Mouse (Mus musculus) fibroblast of lung, adult 2 months (primary cell): Measurements from ENCODE around the gene Zfp870.
A peak's percentile ranks its signal among the peaks of the same experiment; 100 is the strongest.
"Not testable (repeated sequence)": the region's sequence is repeated elsewhere in the genome, so short reads cannot be mapped to it uniquely, and the experiment has no call there.

Experiments used
- DNase-seq: peaks from one replicate; pipeline ENCODE4 v3.0.0-alpha.2; 2011; ENCODE audit warnings: low read depth

The Zfp870 gene

DNA sequence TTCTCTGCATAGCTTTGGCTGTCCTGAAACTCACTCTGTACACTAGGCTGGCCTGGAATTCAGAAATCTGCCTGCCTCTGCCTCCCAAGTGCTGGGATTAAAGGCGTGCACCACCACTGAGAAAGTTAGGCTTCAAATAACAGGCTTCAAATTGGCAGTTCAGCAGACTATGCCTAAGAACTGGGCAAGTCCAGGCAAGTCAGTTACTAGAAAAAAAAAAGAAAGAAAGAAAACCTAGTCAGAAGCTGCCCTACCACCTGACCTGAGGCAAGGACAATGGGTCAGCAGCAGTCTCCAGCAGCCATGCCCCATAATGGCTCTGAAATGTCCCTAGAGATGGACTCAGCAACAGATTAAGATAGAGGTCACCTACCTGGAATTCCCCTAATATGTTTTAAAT lies 20.0 kb downstream of the Zfp870 start:
- DNase-seq: no peak

DNA sequence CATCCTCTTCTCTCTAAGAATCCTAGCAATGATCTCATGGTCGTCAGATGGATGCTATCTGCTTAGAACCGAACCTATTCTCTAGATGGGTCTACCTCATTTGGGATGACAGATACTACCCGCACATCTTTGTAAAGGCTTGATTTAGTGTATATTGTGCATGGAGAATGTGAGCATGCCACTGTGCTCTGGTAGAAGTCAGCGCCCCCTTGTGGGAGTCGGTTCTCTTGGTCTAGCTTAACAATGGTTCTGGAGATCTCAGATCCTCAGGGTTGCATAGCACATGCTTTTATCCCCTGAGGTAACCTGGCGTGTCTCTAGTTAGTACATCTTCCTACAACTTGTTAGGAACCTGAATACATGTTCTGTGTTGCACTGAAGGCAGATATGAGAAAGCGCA lies 24.2 kb downstream of the Zfp870 start:
- not testable (repeated sequence) for DNase-seq

DNA sequence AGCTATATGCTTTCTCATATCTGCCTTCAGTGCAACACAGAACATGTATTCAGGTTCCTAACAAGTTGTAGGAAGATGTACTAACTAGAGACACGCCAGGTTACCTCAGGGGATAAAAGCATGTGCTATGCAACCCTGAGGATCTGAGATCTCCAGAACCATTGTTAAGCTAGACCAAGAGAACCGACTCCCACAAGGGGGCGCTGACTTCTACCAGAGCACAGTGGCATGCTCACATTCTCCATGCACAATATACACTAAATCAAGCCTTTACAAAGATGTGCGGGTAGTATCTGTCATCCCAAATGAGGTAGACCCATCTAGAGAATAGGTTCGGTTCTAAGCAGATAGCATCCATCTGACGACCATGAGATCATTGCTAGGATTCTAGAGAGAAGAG lies 34.7 kb downstream of the Zfp870 start:
- not testable (repeated sequence) for DNase-seq

DNA sequence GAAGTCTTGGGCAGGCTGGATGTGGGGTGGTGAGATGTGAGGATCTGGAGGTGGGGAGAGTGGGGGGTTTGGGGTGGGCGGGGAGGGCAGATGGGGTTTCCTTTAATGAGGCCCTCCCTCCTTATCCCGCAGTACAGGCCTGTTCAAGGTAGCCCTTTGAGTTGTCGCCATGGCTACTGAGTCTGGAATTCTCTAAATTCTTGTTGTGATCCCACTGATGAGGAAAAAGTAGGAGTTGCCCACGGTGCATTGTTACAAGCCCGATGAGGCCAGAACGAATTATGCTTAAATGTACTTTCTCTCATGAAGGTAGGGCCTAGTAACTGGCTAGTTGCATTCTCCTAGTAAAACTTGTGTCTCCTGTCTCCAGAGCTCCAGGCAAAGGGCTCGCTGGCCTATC lies 39.9 kb downstream of the Zfp870 start:
- DNase-seq: no peak

DNA sequence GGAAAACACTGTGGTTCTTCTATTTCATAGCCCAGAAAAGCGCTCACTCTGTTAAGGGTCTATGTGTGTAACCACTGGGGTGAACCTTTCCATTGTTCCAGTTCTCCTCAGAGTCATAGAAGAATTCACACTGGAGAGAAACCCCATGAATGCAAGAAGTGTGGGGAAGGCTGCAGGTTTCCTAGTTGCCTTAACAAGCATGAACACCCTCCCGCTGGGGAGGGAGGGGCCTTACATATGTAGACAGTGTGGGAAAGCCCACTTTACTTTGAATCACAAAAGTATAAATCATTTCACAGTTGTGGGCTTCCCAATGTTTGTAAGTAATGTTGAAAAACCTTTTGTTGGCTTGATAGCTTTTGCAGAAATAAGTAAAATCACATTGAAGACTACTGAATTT lies 50.1 kb downstream of the Zfp870 start:
- DNase-seq: no peak

DNA sequence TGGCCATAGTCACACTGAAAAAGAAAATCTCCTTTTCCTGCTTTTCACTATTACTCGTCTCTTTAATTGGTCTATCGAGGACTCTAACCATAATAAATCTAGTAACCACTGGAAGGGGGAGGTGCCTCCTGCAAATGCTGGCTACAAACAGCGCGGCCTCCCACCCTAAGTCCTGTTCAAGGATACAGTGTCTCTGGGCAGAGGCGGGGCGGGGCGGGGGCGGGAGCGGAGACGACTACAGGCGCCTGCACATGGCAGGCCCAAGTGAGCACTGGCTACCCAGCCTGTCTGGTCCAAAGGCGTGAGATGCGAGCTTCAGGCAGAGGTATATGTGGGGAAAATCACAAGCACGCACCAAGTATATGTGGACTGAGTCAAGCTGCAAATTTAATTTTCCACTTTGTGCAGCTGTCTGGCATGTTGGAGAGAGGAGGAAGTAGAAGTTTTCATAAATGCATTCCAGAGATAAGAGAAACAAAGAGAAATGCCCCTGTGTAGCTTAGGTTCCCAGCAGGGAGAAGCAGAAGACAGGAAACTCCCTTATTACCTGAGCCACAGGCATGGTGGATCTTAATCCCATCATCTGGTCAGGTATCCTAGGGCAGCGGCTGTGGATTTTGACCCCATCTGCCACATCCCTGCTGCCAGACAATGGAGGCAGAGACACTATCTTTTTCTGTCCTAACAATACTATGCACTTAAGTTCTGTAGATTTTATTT lies 52.2 kb downstream of the Zfp870 start:
- no peak for DNase-seq

DNA sequence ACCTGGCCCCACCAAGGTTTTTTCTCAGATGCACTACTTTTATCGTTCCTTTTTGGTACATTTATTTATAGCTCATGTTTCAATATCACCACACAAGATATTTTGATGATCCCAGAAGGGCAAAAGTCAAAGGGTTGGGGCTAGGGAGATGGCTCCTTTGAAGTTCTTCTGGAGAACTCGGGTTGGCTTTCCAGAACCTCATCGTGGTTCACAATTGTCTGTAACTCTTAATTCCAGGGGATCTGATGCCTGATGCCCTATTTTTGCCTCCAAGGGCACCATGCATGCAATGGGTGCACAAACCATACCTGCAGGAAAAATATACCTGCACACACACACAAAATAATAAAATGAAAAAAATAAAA lies 61.0 kb downstream of the Zfp870 start:
- DNase-seq: no peak

DNA sequence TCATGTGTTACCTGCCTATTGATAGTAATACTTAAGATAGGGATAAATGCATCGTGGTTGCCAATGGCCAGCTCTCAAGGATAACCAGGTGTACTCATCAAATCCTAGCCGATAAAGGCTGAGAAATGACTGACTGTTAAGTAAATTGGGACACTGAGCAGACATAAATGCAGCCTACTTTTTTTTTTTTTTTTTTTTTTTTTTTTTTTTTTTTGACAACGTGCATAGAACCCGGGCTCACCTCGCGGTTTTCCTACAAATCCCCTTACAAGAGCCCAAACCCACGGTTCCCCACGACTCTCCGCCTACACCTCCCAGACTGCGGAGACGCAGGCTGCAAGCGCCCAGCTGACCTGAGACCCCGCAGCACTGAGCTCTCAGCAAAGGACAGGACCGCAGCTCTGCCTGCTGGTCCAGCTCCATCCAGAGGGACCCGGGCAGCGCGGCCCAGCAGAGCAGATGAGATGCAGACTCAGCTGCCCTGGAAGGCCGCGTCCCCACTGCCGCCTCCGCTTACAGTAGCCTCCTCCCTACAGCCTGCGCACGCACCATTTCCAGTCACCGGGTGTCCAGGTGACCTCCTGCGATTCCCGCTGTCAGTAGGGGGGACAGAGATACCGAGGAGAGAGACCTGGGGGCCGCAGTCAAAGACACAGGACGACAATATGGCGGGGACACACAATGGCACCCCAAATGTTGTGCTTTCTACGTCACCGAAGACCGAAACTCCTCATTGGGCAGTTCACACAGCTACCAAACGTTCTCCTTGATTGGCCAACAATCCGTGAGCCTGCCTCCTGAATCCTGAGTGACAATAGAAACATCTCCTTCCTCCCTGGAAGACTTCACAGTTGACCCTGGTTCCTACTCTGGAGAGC lies 61.7 kb downstream of the Zfp870 start, which contains the start of gene Zfp799:
Gene Zfp799, minus strand, starts transcription at position 722 of the 878 bp plus-strand sequence.
- DNase-seq: peak; percentile 77
